Mouse (Mus musculus): Measurements from ENCODE around the gene Kdelc2. TPM values are rescaled to one million over a fixed set of nuclear protein-coding genes. Genes with fewer than 3 reads are reported as not detected.

The Kdelc2 gene
- polyA plus RNA-seq, 1 experiment from 2014 or later, result 30.4 TPM

- WGBS, result 67% methylated on average over 8 of the region's 8 CpGs
- no peak overlapping the region for H3K9ac ChIP-seq (replicated peaks; ENCODE audit: low read length)
- H3K4me2 ChIP-seq (replicated peaks; ENCODE audit: low read depth, low read length), result no peak overlapping the region
- H3K4me3 ChIP-seq (ENCODE audit: low read length), result no peak overlapping the region
- H3K4me1 ChIP-seq (ENCODE audit: insufficient read depth, low read length), result peaks cover 30% of the 10 kb centered on the region
- ATAC-seq (ENCODE audit: low FRiP score, low TSS enrichment), result no peak
- no peaks in the 10 kb centered on the region for H3K9me3 ChIP-seq (ENCODE audit: low read length)
- H3K36me3 ChIP-seq (ENCODE audit: insufficient read depth, low read length), result peaks cover 7% of the 10 kb centered on the region; the same call in 1 of the 2 replicates
- H3K27me3 ChIP-seq (ENCODE audit: insufficient read depth, low read length), result no peaks in the 10 kb centered on the region
- peak overlapping the region; percentile 24; the same call in 1 of the 2 replicates for H3K27ac ChIP-seq (ENCODE audit: low read length)
These were observed 17.3 kb downstream of the Kdelc2 start for GRCm38 (mm10) chr9:53401146-53401545.

GRCm38 (mm10) chr9:53402291-53402711, 18.5 kb downstream of the Kdelc2 start, which contains the start of gene 4930550C14Rik:
Gene 4930550C14Rik, plus strand, starts transcription at chr9:53402325.
- H3K27me3 ChIP-seq (ENCODE audit: insufficient read depth, low read length), result no peaks in the 10 kb centered on the region
- no peaks in the 10 kb centered on the region for H3K9me3 ChIP-seq (ENCODE audit: low read length)
- H3K9ac ChIP-seq (replicated peaks; ENCODE audit: low read length), result peak within 1 kb of the TSS; percentile 47
- peaks cover 7% of the 10 kb centered on the region; the same call in 1 of the 2 replicates for H3K36me3 ChIP-seq (ENCODE audit: insufficient read depth, low read length)
- H3K27ac ChIP-seq (ENCODE audit: low read length), result peak within 1 kb of the TSS; percentile 90
- WGBS, result 2% methylated on average over 11 of the region's 11 CpGs
- peak; percentile 49 for ATAC-seq (ENCODE audit: low FRiP score, low TSS enrichment)
- peak within 1 kb of the TSS; percentile 49 for H3K4me2 ChIP-seq (replicated peaks; ENCODE audit: low read depth, low read length)
- H3K4me1 ChIP-seq (ENCODE audit: insufficient read depth, low read length), result peaks cover 31% of the 10 kb centered on the region
- H3K4me3 ChIP-seq (ENCODE audit: low read length), result peak within 1 kb of the TSS; percentile 27

GRCm38 (mm10) chr9:53402991-53403390, 19.2 kb downstream of the Kdelc2 start:
- Histone ChIP-seq H3K4me1 (ENCODE audit: insufficient read depth, low read length) (peaks cover 31% of the 10 kb centered on the region), H3K9me3 (ENCODE audit: low read length) (no peaks in the 10 kb centered on the region), H3K9ac (replicated peaks; ENCODE audit: low read length) (peak overlapping the region; percentile 47), H3K4me3 (ENCODE audit: low read length) (no peak overlapping the region), H3K27me3 (ENCODE audit: insufficient read depth, low read length) (no peaks in the 10 kb centered on the region), H3K36me3 (ENCODE audit: insufficient read depth, low read length) (peaks cover 7% of the 10 kb centered on the region; the same call in 1 of the 2 replicates), H3K4me2 (replicated peaks; ENCODE audit: low read depth, low read length) (peak overlapping the region; percentile 49), H3K27ac (ENCODE audit: low read length) (peak overlapping the region; percentile 90)
- peak; percentile 6; the same call in 1 of the 2 replicates for ATAC-seq (ENCODE audit: low FRiP score, low TSS enrichment)
- 33% methylated on average over 8 of the region's 8 CpGs for WGBS

- Histone ChIP-seq H3K4me2 (replicated peaks; ENCODE audit: low read depth, low read length) (no peak overlapping the region), H3K4me3 (ENCODE audit: low read length) (no peak overlapping the region), H3K27ac (ENCODE audit: low read length) (no peak overlapping the region; the same call in 1 of the 2 replicates), H3K27me3 (ENCODE audit: insufficient read depth, low read length) (no peaks in the 10 kb centered on the region), H3K9me3 (ENCODE audit: low read length) (no peaks in the 10 kb centered on the region), H3K36me3 (ENCODE audit: insufficient read depth, low read length) (peaks cover 7% of the 10 kb centered on the region; the same call in 1 of the 2 replicates), H3K4me1 (ENCODE audit: insufficient read depth, low read length) (peaks cover 31% of the 10 kb centered on the region), H3K9ac (replicated peaks; ENCODE audit: low read length) (no peak overlapping the region)
- WGBS, result 86% methylated on average over 6 of the region's 6 CpGs
- ATAC-seq (ENCODE audit: low FRiP score, low TSS enrichment), result no peak
These were observed 20.4 kb downstream of the Kdelc2 start for GRCm38 (mm10) chr9:53404050-53404752.

- Histone ChIP-seq H3K36me3 (ENCODE audit: insufficient read depth, low read length) (0 out of 2 replicates have a peak, but pooled peaks cover under 1% of the 10 kb centered on the region), H3K27me3 (ENCODE audit: insufficient read depth, low read length) (no peaks in the 10 kb centered on the region), H3K9ac (replicated peaks; ENCODE audit: low read length) (peak overlapping the region; percentile 72), H3K4me2 (replicated peaks; ENCODE audit: low read depth, low read length) (peak overlapping the region; percentile 71), H3K4me1 (ENCODE audit: insufficient read depth, low read length) (peaks cover 31% of the 10 kb centered on the region), H3K27ac (ENCODE audit: low read length) (peak overlapping the region; percentile 70), H3K4me3 (ENCODE audit: low read length) (peak overlapping the region; percentile 53), H3K9me3 (ENCODE audit: low read length) (no peaks in the 10 kb centered on the region)
- ATAC-seq (ENCODE audit: low FRiP score, low TSS enrichment), result peak; percentile 84
- 21% methylated on average over 21 of the region's 21 CpGs for WGBS
These were observed 21.2 kb downstream of the Kdelc2 start for GRCm38 (mm10) chr9:53404753-53405722.

- 60% methylated on average over 4 of the region's 4 CpGs for WGBS
- Histone ChIP-seq H3K36me3 (ENCODE audit: insufficient read depth, low read length) (no peaks in the 10 kb centered on the region), H3K4me3 (ENCODE audit: low read length) (no peak overlapping the region), H3K27me3 (ENCODE audit: insufficient read depth, low read length) (no peaks in the 10 kb centered on the region), H3K9me3 (ENCODE audit: low read length) (no peaks in the 10 kb centered on the region), H3K9ac (replicated peaks; ENCODE audit: low read length) (no peak overlapping the region), H3K27ac (ENCODE audit: low read length) (no peak overlapping the region), H3K4me2 (replicated peaks; ENCODE audit: low read depth, low read length) (no peak overlapping the region), H3K4me1 (ENCODE audit: insufficient read depth, low read length) (peaks cover 18% of the 10 kb centered on the region; the same call in 1 of the 2 replicates)
- no peak for ATAC-seq (ENCODE audit: low FRiP score, low TSS enrichment)
These were observed 24.7 kb downstream of the Kdelc2 start for GRCm38 (mm10) chr9:53408548-53408947.

GRCm38 (mm10) chr9:53408953-53409361, 25.1 kb downstream of the Kdelc2 start:
- Histone ChIP-seq H3K4me3 (ENCODE audit: low read length) (no peak overlapping the region), H3K27me3 (ENCODE audit: insufficient read depth, low read length) (no peaks in the 10 kb centered on the region), H3K4me2 (replicated peaks; ENCODE audit: low read depth, low read length) (no peak overlapping the region), H3K36me3 (ENCODE audit: insufficient read depth, low read length) (no peaks in the 10 kb centered on the region), H3K27ac (ENCODE audit: low read length) (no peak overlapping the region), H3K4me1 (ENCODE audit: insufficient read depth, low read length) (peaks cover 18% of the 10 kb centered on the region; the same call in 1 of the 2 replicates), H3K9ac (replicated peaks; ENCODE audit: low read length) (no peak overlapping the region), H3K9me3 (ENCODE audit: low read length) (no peaks in the 10 kb centered on the region)
- ATAC-seq (ENCODE audit: low FRiP score, low TSS enrichment), result no peak
- WGBS, result 76% methylated on average over 2 of the region's 2 CpGs

- no peak for ATAC-seq (ENCODE audit: low FRiP score, low TSS enrichment)
- Histone ChIP-seq H3K4me3 (ENCODE audit: low read length) (no peak overlapping the region), H3K27ac (ENCODE audit: low read length) (no peak overlapping the region), H3K4me2 (replicated peaks; ENCODE audit: low read depth, low read length) (no peak overlapping the region), H3K36me3 (ENCODE audit: insufficient read depth, low read length) (no peaks in the 10 kb centered on the region), H3K9ac (replicated peaks; ENCODE audit: low read length) (no peak overlapping the region), H3K27me3 (ENCODE audit: insufficient read depth, low read length) (no peaks in the 10 kb centered on the region), H3K9me3 (ENCODE audit: low read length) (no peaks in the 10 kb centered on the region), H3K4me1 (ENCODE audit: insufficient read depth, low read length) (peaks cover 15% of the 10 kb centered on the region; the same call in 1 of the 2 replicates)
- WGBS, result 64% methylated on average over 3 of the region's 3 CpGs
These were observed 25.6 kb downstream of the Kdelc2 start for GRCm38 (mm10) chr9:53409427-53409826.

GRCm38 (mm10) chr9:53422133-53422896, 38.5 kb downstream of the Kdelc2 start:
- H3K36me3 ChIP-seq (ENCODE audit: insufficient read depth, low read length), result no peaks in the 10 kb centered on the region
- H3K9ac ChIP-seq (replicated peaks; ENCODE audit: low read length), result no peak overlapping the region
- H3K27me3 ChIP-seq (ENCODE audit: insufficient read depth, low read length), result no peaks in the 10 kb centered on the region
- H3K27ac ChIP-seq (ENCODE audit: low read length), result no peak overlapping the region
- no peaks in the 10 kb centered on the region for H3K4me1 ChIP-seq (ENCODE audit: insufficient read depth, low read length)
- ATAC-seq (ENCODE audit: low FRiP score, low TSS enrichment), result no peak
- H3K9me3 ChIP-seq (ENCODE audit: low read length), result no peaks in the 10 kb centered on the region
- no peak overlapping the region for H3K4me2 ChIP-seq (replicated peaks; ENCODE audit: low read depth, low read length)
- 66% methylated on average over 9 of the region's 9 CpGs for WGBS
- no peak overlapping the region for H3K4me3 ChIP-seq (ENCODE audit: low read length)

Data from kidney, embryonic 16.5 days (tissue).